Mouse (Mus musculus): ENCODE data around the gene Gm13871.
"Not testable (repeated sequence)": the region's sequence is repeated elsewhere in the genome, so short reads cannot be mapped to it uniquely, and the experiment has no call there.

DNA sequence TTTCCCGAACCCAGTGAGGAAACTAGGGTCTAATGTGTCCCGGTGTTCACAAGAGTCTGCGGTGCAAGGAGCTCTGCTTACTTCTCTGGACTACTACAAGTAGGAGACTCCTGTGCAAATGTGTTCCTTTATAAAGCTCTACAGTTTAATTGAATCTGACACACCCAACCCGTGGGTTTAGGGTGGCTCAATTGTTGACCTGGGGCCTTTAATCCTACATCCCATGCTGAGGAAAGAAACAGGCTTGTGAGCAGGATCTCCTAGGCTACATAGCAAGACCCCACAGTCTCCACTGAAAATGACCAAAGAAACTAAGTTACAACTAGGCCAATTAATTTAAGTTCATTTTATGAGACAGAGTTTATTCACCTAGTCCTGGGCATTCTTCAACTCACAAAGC lies 14.7 kb downstream of the Gm13871 start, which contains the start of gene Gm11757:
- TF ChIP-seq GATA1, TAL1 (IDR thresholded peaks at IDR 0.05; ENCODE audit: low read length): not testable (repeated sequence)
